Mouse (Mus musculus) CD4-positive, CD25-positive, alpha-beta regulatory T cell (primary cell): Measurements from ENCODE around the gene Atxn1l. TPM values are rescaled to one million over a fixed set of nuclear protein-coding genes. Genes with fewer than 3 reads are reported as not detected.

ENCODE experiments used
- polyA plus RNA-seq: library from polyadenylated mRNA; unstranded; fragments of 100-300 nt; shearing (Covaris generic); gene quantifications from one replicate; pipeline ENCODE4 v1.2.1, GENCODE M21; 2017

Atxn1l gene
- 2.5 TPM for polyA plus RNA-seq

DNA sequence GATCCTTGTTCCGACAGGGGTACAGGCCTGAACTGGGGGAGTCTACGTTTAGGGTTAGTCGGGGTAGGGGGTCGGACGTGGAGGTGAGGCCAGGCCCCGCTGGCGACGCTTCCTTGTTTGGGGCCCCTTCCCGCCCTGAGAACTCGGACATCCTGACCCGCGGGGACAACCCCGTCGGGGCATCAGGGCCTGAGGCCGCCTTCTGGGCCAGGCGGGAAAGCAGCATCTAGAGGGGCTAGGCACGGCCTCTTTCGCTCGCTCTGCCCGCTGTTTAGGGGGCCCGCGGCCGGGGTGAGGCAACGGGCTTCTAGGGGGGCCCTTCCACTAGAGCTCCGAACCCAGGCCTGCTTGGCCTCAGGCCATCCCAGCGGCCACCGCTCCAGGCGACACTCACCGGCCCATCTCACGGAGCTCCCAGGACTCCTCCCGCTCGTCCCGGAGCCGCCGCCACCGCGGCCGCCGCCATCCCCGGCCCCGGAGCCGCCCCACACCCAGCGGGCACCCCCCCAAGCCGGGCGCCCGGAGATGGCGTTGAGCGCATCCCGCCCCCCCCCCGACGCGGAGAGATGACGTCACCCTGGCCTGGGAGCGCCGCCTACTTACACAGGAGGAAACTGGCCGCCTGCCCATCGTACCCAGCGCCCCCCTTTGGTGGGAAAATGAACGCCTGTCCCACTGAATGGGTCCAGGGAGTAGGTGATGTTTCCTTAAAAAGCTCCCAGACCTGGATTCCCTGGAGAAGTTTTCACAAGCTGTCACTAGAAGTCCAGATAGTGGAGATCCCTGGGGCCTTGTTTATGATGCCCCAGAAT, at the start of gene Atxn1l:
Gene Atxn1l (minus strand): TSS at position 503 of the 812 bp plus-strand sequence.

DNA sequence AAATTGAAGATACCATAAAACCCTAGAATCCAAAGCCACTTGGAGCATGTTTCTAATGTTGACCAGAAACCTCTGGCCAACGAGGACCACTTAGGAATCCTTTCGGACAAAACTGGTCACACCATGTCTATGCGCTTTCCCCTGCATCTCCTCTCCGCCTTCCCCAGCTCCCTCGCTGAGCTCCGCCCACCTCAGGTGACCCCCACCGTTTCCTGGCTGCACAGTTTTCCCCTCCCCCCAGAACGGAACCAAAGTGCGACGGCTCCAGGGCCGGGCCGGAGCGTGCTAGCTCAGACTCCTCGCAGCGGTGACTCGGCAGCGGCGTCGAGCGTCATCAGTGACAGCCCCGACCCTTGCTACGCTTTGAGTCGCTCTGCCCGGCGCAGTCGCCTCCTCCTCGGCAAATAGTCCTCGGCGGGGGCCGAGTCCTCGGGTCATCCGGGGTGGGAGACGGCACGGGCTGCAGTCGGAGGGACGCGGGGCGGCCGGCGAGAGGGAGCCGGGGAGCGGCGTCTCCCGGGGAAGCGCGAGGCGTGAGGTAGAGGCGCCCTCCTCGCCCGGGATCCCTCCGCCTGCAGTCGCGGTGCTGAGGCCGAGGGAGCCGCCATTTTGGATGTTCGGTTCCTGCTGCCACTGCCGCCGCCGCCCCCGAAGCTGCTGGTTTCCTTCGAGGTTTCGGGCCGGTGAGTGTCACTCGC, 40.9 kb upstream of the Atxn1l start, which contains the start of gene Ap1g1:
Gene Ap1g1 (plus strand): TSS at position 275 of the 698 bp plus-strand sequence.

DNA sequence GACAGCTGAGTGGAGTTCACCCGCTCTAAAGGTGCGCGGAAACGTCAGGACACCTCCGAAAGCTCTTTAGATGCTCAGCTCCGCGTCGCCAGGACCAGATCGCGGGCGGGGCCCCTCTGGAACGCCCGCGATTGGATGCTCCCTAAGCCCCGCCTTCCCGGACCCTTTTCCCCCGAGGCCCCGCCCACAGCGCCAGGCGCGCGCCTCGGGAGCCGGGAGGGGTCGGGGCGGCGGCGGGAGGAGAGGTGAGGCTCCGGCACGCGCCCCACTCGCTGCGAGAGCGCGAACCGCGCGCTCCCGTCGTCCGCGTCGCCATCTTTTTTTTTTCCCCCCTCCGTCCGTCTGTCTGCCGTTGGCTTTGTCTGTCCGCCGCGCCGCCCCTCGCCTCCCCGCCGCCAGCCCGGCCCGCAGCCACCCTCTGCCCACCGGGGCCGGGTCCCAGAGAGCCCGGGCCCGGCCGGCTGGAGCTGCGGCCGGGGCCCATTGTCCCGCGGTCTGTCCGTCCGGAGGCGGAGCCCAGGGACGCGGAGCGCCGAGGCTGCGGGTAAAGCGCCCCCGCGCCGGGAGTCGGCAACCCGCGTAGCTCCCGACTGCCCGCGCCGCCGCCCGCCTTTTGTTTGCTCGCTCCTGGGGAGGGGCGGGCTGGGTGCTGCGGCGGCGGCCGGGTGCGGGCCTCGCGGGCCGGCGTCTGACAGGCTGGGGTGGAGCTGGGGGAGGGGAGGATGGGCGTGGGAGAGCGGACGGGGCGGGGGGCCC, 32.0 kb downstream of the Atxn1l start, which contains the start of gene Zfp821:
Gene Zfp821 (plus strand): TSS at position 227 of the 756 bp plus-strand sequence.

DNA sequence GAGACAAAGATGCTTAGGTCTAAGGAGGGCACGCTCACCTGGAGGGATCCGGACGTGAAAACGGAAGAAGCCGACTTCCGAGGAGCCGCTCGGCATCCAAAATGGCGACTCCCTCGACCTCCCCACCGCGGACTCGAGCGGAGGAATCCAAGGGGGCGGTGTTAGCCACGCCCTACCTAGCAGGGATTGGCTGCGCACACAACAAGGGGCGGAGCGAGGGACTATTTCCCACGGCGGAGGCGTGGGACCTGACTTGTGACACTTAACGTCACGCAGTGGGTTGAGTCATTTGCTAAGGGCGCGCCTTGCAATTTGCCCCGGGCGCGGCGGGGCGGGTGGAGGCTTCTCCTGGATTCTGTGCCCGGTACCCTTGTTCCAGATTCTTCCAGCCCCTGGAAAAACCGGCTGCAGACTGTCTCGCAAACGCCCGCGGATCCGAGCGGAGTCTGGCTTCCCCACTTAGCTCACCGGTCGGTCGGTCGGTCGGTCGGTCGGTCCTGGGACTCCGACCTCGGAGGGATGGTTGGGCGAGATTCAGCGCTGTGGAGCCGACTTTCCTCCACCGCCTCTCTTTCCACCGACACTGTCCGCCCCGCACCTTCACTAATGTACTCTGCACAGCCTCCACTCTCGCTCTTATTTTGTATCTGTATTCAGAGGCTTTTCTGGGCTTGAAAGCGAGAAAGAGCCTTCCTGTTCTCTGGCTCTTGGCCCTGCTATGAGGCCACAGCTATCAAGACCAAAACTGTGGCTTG, 44.2 kb downstream of the Atxn1l start, which contains the start of gene Ist1:
Gene Ist1 (minus strand): TSS at position 115 of the 755 bp plus-strand sequence.

Other genes with a start within 250 kb of the Atxn1l start
- gene Pmfbp1, start 243.7 kb downstream of the Atxn1l start, polyA plus RNA-seq = not detected
- 33.3 TPM for gene Dhx38, start 171.9 kb downstream of the Atxn1l start, polyA plus RNA-seq
- gene Txnl4b, start 171.8 kb downstream of the Atxn1l start, polyA plus RNA-seq = 6.0 TPM
- gene Hp, start 158.6 kb downstream of the Atxn1l start, polyA plus RNA-seq = not detected
- gene Dhodh, start 129.1 kb downstream of the Atxn1l start, polyA plus RNA-seq = 39.2 TPM
- 1.2 TPM for gene Pkd1l3, start 123.2 kb downstream of the Atxn1l start, polyA plus RNA-seq
- gene Ist1, start 44.5 kb downstream of the Atxn1l start, polyA plus RNA-seq = 140 TPM
- gene Zfp821, start 32.2 kb downstream of the Atxn1l start, polyA plus RNA-seq = 12.9 TPM
- 58.8 TPM for gene Ap1g1, start 40.8 kb upstream of the Atxn1l start, polyA plus RNA-seq
- gene Phlpp2, start 130.8 kb upstream of the Atxn1l start, polyA plus RNA-seq = 0.51 TPM
- 0.07 TPM for gene Marveld3, start 224.5 kb upstream of the Atxn1l start, polyA plus RNA-seq